Mouse (Mus musculus) liver, embryonic 14.5 days (tissue): ENCODE results near the gene Tex2.

ENCODE experiments used
- CTCF ChIP-seq: IDR thresholded peaks from 2 replicates; pipeline ENCODE4 v1.5.1; 2016; ENCODE audit warnings: antibody characterized with exemption, low read depth, control low read depth
- EP300 ChIP-seq: IDR thresholded peaks from 2 replicates; pipeline ENCODE4 v1.6.1; 2016; ENCODE audit warnings: antibody characterized with exemption, low read depth

- no peak for TF ChIP-seq EP300
- no peak for TF ChIP-seq CTCF
These were observed 120.1 kb downstream of the Tex2 start for GRCm38 (mm10) chr11:106492984-106493669.
